Mouse (Mus musculus): Measurements from ENCODE around the gene Thrb. TPM values are rescaled to one million over a fixed set of nuclear protein-coding genes. Genes with fewer than 3 reads are reported as not detected.

Thrb gene
- total and polyA plus RNA-seq, 3 experiments = not detected

- Histone ChIP-seq H3K4me1 (ENCODE audit: control insufficient read depth in 1 of 2, insufficient read depth in 2 of 2, low read length in 2 of 2) (no peaks in the 10 kb centered on the region), H3K9me3 (replicated peaks; ENCODE audit: insufficient read depth, low read length) (no peaks in the 10 kb centered on the region), H3K27ac (ENCODE audit: control insufficient read depth, low read depth, low read length) (no peak overlapping the region), H3K27me3 (ENCODE audit: control insufficient read depth in 1 of 2, insufficient read depth in 2 of 2, low read length in 2 of 2) (no peaks in the 10 kb centered on the region), H3K79me2 (ENCODE audit: control insufficient read depth, insufficient read depth, low read length, poor library complexity) (no peaks in the 10 kb centered on the region), H3K4me3 (ENCODE audit: control insufficient read depth in 1 of 2, insufficient read depth in 1 of 2, low read depth in 2 of 2, low read length in 2 of 2) (no peak overlapping the region), H3K9ac (ENCODE audit: control insufficient read depth, low read depth, low read length, poor library complexity, severe bottlenecking) (no peak overlapping the region), H3K36me3 (ENCODE audit: control insufficient read depth in 1 of 2, insufficient read depth in 2 of 2, low read length in 2 of 2) (no peaks in the 10 kb centered on the region)
- no peak for TF ChIP-seq NRF1 (IDR thresholded peaks at IDR 0.05; ENCODE audit: insufficient read depth, low read depth, low read length, poor library complexity, severe bottlenecking)
- TF ChIP-seq SMC3 (IDR thresholded peaks at IDR 0.05; ENCODE audit: low read depth, low read length) = no peak
- no peak for DNase-seq (ENCODE audit: low read depth, low spot score)
Measured at GRCm38 (mm10) chr14:17900414-17900795, 240.3 kb downstream of the Thrb start.

- no peaks in the 10 kb centered on the region for H3K79me2 ChIP-seq (ENCODE audit: control insufficient read depth, insufficient read depth, low read length, poor library complexity)
- H3K9ac ChIP-seq (ENCODE audit: control insufficient read depth, low read depth, low read length, poor library complexity, severe bottlenecking) = no peak overlapping the region
- no peaks in the 10 kb centered on the region for H3K9me3 ChIP-seq (replicated peaks; ENCODE audit: insufficient read depth, low read length)
- H3K36me3 ChIP-seq (ENCODE audit: control insufficient read depth in 1 of 2, insufficient read depth in 2 of 2, low read length in 2 of 2) = no peaks in the 10 kb centered on the region
- no peak for DNase-seq (ENCODE audit: low read depth, low spot score)
- H3K4me1 ChIP-seq (ENCODE audit: control insufficient read depth in 1 of 2, insufficient read depth in 2 of 2, low read length in 2 of 2) = no peaks in the 10 kb centered on the region
- H3K4me3 ChIP-seq (ENCODE audit: control insufficient read depth in 1 of 2, insufficient read depth in 1 of 2, low read depth in 2 of 2, low read length in 2 of 2) = no peak overlapping the region
- no peaks in the 10 kb centered on the region for H3K27me3 ChIP-seq (ENCODE audit: control insufficient read depth in 1 of 2, insufficient read depth in 2 of 2, low read length in 2 of 2)
- H3K27ac ChIP-seq (ENCODE audit: control insufficient read depth, low read depth, low read length) = no peak overlapping the region
- no peak for TF ChIP-seq ETS1 (IDR thresholded peaks at IDR 0.05; ENCODE audit: low read depth, low read length)
- TF ChIP-seq MEF2A (IDR thresholded peaks at IDR 0.05; ENCODE audit: extremely low read depth, insufficient replicate concordance, low read depth, low read length, poor library complexity, severe bottlenecking) = no peak
- no peak for TF ChIP-seq TBP (IDR thresholded peaks at IDR 0.05; ENCODE audit: low read depth, low read length)
- TF ChIP-seq JUND (IDR thresholded peaks at IDR 0.05; ENCODE audit: low read depth, low read length) = no peak
- TF ChIP-seq MYB (IDR thresholded peaks at IDR 0.05; ENCODE audit: low read depth, low read length) = no peak
- no peak for TF ChIP-seq KAT2A (conservative IDR thresholded peaks at IDR 0.05; ENCODE audit: low read depth, low read length)
- no peak for TF ChIP-seq CHD2 (IDR thresholded peaks at IDR 0.05; ENCODE audit: low read length)
- TF ChIP-seq NRF1 (IDR thresholded peaks at IDR 0.05; ENCODE audit: insufficient read depth, low read depth, low read length, poor library complexity, severe bottlenecking) = no peak
- no peak for TF ChIP-seq EP300 (IDR thresholded peaks at IDR 0.05; ENCODE audit: low read depth in 1 of 2, low read length in 2 of 2)
- no peak for TF ChIP-seq RCOR1 (IDR thresholded peaks at IDR 0.05; ENCODE audit: low read depth, low read length)
- no peak for TF ChIP-seq NELFE (IDR thresholded peaks at IDR 0.05; ENCODE audit: low read depth, low read length)
- TF ChIP-seq SIN3A (IDR thresholded peaks at IDR 0.05; ENCODE audit: low read length) = no peak
- no peak for TF ChIP-seq USF1 (IDR thresholded peaks at IDR 0.05; ENCODE audit: low read depth, low read length)
Measured at GRCm38 (mm10) chr14:17902426-17902825, 242.4 kb downstream of the Thrb start.

DNA sequence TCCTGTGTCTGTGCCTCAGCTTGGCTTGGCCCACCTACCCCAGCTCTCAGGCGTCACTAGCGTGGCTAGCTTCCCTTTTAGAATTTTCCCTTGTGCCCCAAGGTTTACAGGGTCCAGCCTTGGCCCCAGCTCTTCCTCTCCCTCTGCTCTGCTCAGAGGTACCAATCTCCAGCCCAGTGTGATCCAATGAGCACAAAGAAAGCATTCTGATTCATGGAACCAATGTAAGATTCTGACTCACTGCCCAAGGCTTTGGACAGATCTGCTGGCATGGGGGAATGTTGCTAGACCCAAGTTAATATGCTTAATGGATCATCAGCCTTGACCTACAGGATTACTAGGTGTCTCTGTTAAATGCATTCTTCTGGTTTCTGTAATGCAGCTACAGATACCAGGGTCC is 243.1 kb downstream of the Thrb start:
- no peak for DNase-seq (ENCODE audit: low read depth, low spot score)
- Histone ChIP-seq H3K27ac (ENCODE audit: control insufficient read depth, low read depth, low read length) (no peak overlapping the region), H3K9me3 (replicated peaks; ENCODE audit: insufficient read depth, low read length) (no peaks in the 10 kb centered on the region), H3K36me3 (ENCODE audit: control insufficient read depth in 1 of 2, insufficient read depth in 2 of 2, low read length in 2 of 2) (no peaks in the 10 kb centered on the region), H3K9ac (ENCODE audit: control insufficient read depth, low read depth, low read length, poor library complexity, severe bottlenecking) (no peak overlapping the region), H3K4me3 (ENCODE audit: control insufficient read depth in 1 of 2, insufficient read depth in 1 of 2, low read depth in 2 of 2, low read length in 2 of 2) (no peak overlapping the region), H3K79me2 (ENCODE audit: control insufficient read depth, insufficient read depth, low read length, poor library complexity) (no peaks in the 10 kb centered on the region), H3K27me3 (ENCODE audit: control insufficient read depth in 1 of 2, insufficient read depth in 2 of 2, low read length in 2 of 2) (no peaks in the 10 kb centered on the region), H3K4me1 (ENCODE audit: control insufficient read depth in 1 of 2, insufficient read depth in 2 of 2, low read length in 2 of 2) (no peaks in the 10 kb centered on the region)
- TF ChIP-seq CHD1 (IDR thresholded peaks at IDR 0.05; ENCODE audit: low read depth, low read length) (no peak), MXI1 (IDR thresholded peaks at IDR 0.05; ENCODE audit: low read depth, low read length) (no peak), MYC (IDR thresholded peaks at IDR 0.05; ENCODE audit: low read depth, low read length) (no peak), GATA1 (IDR thresholded peaks at IDR 0.05; ENCODE audit: low read depth, low read length) (no peak)
